Mouse (Mus musculus): ENCODE measurements around the gene Ifnl3. TPM values are rescaled to one million over a fixed set of nuclear protein-coding genes. Genes with fewer than 3 reads are reported as not detected.
A peak's percentile ranks its signal among the peaks of the same experiment; 100 is the strongest.
"Not testable (repeated sequence)": the region's sequence is repeated elsewhere in the genome, so short reads cannot be mapped to it uniquely, and the experiment has no call there.

Gene Ifnl3
- polyA plus RNA-seq, 1 experiment: not detected

DNA sequence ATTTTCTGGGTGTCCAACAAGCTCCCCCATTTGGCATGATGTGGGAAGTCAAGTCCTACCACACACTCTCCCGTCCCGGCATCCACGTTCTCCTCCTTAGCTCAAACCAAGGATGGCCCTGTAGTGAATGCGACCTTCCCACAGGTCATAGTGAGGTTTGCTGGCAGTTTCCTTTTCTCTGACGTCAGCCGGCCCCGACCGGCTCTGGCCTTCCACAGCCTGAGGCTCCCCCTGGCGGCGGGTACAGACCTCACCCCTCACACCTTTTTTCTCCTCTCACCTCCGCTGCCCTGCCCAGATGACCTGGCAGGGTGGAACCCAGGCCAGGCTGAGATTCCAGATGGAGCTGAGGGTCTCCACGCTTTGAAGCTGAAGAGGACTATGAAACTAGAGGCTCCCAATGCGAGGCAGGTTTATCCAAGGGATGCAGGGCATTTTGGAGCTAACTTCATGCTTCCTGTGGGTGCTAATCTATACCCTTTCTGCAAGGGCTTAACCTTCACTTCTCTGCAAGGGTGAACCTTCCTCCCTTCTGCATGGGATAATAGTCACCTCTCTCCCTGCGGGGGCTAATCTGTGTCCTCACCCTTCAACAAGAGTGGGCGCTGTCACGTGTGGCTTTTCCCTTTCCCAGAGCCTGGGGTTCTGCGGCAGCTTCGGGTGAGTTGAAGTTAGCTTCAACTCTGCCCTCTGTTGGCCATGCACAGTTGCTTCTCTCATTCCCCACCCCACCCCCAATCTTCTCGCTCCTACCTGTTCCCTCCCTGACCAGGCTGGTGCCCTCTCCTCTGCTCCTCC is 5.5 kb downstream of the Ifnl3 start:
- no peaks in the 10 kb centered on the region for H3K27me3 ChIP-seq (replicated peaks; ENCODE audit: control insufficient read depth, insufficient read depth, low read length)
- no peaks in the 10 kb centered on the region for H3K36me3 ChIP-seq (ENCODE audit: control insufficient read depth, insufficient read depth, low read length)
- H3K27ac ChIP-seq (ENCODE audit: insufficient read depth, low read depth, low read length): peak overlapping the region; percentile 19; the same call in 1 of the 2 replicates
- no peak overlapping the region for H3K4me3 ChIP-seq (ENCODE audit: insufficient read depth, low read depth, low read length)
- TF ChIP-seq POLR2A (IDR thresholded peaks at IDR 0.05; ENCODE audit: low read depth, low read length) (no peak), CTCF (conservative IDR thresholded peaks at IDR 0.05; ENCODE audit: insufficient read depth, insufficient read length, low read depth, low read length) (peak; percentile 77)
- DNase-seq: peak; percentile 86
- H3K4me1 ChIP-seq (ENCODE audit: control insufficient read depth, insufficient read depth, low read length): no peaks in the 10 kb centered on the region
- 5% methylated on average over 19 of the region's 19 CpGs for WGBS

DNA sequence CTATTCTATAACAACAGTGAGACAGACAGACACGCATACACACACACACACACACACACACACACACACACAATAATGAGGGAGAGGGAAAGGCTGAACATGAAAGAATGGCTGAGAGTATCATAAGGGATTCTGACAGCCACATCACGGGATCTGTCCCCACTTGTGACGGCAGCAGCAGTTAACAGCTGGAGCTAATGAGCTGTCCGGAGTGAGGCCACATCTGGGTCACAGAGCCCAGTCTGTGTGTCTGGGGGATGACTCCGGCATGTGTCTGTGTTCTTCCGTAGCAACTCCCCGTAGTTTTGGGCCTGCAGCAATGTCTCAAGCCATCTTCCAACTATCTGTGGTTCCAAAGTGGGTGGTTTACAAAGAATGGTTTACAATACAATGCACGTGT is 9.4 kb downstream of the Ifnl3 start:
- Histone ChIP-seq H3K27ac (ENCODE audit: insufficient read depth, low read depth, low read length) (peak overlapping the region; percentile 26; the same call in 1 of the 2 replicates), H3K36me3 (ENCODE audit: control insufficient read depth, insufficient read depth, low read length) (no peaks in the 10 kb centered on the region), H3K27me3 (replicated peaks; ENCODE audit: control insufficient read depth, insufficient read depth, low read length) (no peaks in the 10 kb centered on the region), H3K4me1 (ENCODE audit: control insufficient read depth, insufficient read depth, low read length) (no peaks in the 10 kb centered on the region; the same call in 1 of the 2 replicates), H3K4me3 (ENCODE audit: insufficient read depth, low read depth, low read length) (no peak overlapping the region)
- no peak for DNase-seq
- no peak for TF ChIP-seq CTCF (conservative IDR thresholded peaks at IDR 0.05; ENCODE audit: insufficient read depth, insufficient read length, low read depth, low read length)
- no peak for TF ChIP-seq POLR2A (IDR thresholded peaks at IDR 0.05; ENCODE audit: low read depth, low read length)
- WGBS: 71% methylated on average over 8 of the region's 8 CpGs

- 91% methylated on average over 6 of the region's 6 CpGs for WGBS
- H3K27ac ChIP-seq (ENCODE audit: insufficient read depth, low read depth, low read length); DNase-seq; H3K4me1 ChIP-seq (ENCODE audit: control insufficient read depth, insufficient read depth, low read length); H3K4me3 ChIP-seq (ENCODE audit: insufficient read depth, low read depth, low read length); H3K36me3 ChIP-seq (ENCODE audit: control insufficient read depth, insufficient read depth, low read length); H3K27me3 ChIP-seq (replicated peaks; ENCODE audit: control insufficient read depth, insufficient read depth, low read length): not testable (repeated sequence)
Measured at GRCm38 (mm10) chr7:28538886-28539285, 16.2 kb downstream of the Ifnl3 start.

GRCm38 (mm10) chr7:28540526-28540925 is 17.9 kb downstream of the Ifnl3 start, which contains the start of gene Sycn:
Gene Sycn, plus strand, starts transcription at chr7:28540885.
- DNase-seq: no peak
- H3K36me3 ChIP-seq (ENCODE audit: control insufficient read depth, insufficient read depth, low read length): no peaks in the 10 kb centered on the region
- no peaks in the 10 kb centered on the region; the same call in 1 of the 2 replicates for H3K4me1 ChIP-seq (ENCODE audit: control insufficient read depth, insufficient read depth, low read length)
- no peak within 1 kb of the TSS for H3K4me3 ChIP-seq (ENCODE audit: insufficient read depth, low read depth, low read length)
- TF ChIP-seq POLR2A (IDR thresholded peaks at IDR 0.05; ENCODE audit: low read depth, low read length) (no peak), CTCF (conservative IDR thresholded peaks at IDR 0.05; ENCODE audit: insufficient read depth, insufficient read length, low read depth, low read length) (no peak)
- no peaks in the 10 kb centered on the region for H3K27me3 ChIP-seq (replicated peaks; ENCODE audit: control insufficient read depth, insufficient read depth, low read length)
- 68% methylated on average over 4 of the region's 4 CpGs for WGBS
- no peak within 1 kb of the TSS for H3K27ac ChIP-seq (ENCODE audit: insufficient read depth, low read depth, low read length)

- Histone ChIP-seq H3K36me3 (ENCODE audit: control insufficient read depth, insufficient read depth, low read length) (no peaks in the 10 kb centered on the region), H3K27me3 (replicated peaks; ENCODE audit: control insufficient read depth, insufficient read depth, low read length) (no peaks in the 10 kb centered on the region), H3K4me3 (ENCODE audit: insufficient read depth, low read depth, low read length) (peak overlapping the region; percentile 14; the same call in 1 of the 2 replicates), H3K27ac (ENCODE audit: insufficient read depth, low read depth, low read length) (peak overlapping the region; percentile 39; the same call in 1 of the 2 replicates), H3K4me1 (ENCODE audit: control insufficient read depth, insufficient read depth, low read length) (no peaks in the 10 kb centered on the region)
- TF ChIP-seq POLR2A (IDR thresholded peaks at IDR 0.05; ENCODE audit: low read depth, low read length): no peak
- TF ChIP-seq CTCF (conservative IDR thresholded peaks at IDR 0.05; ENCODE audit: insufficient read depth, insufficient read length, low read depth, low read length): no peak
- DNase-seq: peak; percentile 65
- 9% methylated on average over 25 of the region's 27 CpGs for WGBS
Measured at GRCm38 (mm10) chr7:28544051-28544601, 21.5 kb downstream of the Ifnl3 start.

- no peak overlapping the region for H3K27ac ChIP-seq (ENCODE audit: insufficient read depth, low read depth, low read length)
Measured at GRCm38 (mm10) chr7:28545048-28545890, 22.6 kb downstream of the Ifnl3 start.

DNA sequence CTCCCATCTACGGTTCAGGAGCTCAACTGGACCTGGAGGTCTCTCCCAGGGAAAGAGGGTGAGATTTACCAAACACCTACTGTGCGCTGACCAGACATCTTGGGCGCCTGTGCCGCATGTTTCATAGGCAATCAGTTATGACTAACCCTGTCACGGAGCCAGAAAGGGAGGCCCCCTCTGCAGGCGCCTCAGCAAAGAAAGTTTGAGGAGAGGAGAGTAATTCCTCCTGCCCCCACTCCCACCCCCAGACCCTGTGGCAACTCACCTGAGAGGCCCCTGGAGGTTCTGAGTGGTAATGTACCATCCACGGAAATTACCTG is 23.2 kb downstream of the Ifnl3 start:
- no peak for DNase-seq
- H3K27me3 ChIP-seq (replicated peaks; ENCODE audit: control insufficient read depth, insufficient read depth, low read length): no peaks in the 10 kb centered on the region
- H3K36me3 ChIP-seq (ENCODE audit: control insufficient read depth, insufficient read depth, low read length): no peaks in the 10 kb centered on the region
- 56% methylated on average over 7 of the region's 7 CpGs for WGBS
- no peak overlapping the region for H3K27ac ChIP-seq (ENCODE audit: insufficient read depth, low read depth, low read length)
- no peaks in the 10 kb centered on the region for H3K4me1 ChIP-seq (ENCODE audit: control insufficient read depth, insufficient read depth, low read length)
- TF ChIP-seq CTCF (conservative IDR thresholded peaks at IDR 0.05; ENCODE audit: insufficient read depth, insufficient read length, low read depth, low read length): no peak
- TF ChIP-seq POLR2A (IDR thresholded peaks at IDR 0.05; ENCODE audit: low read depth, low read length): no peak
- peak overlapping the region; percentile 34 for H3K4me3 ChIP-seq (ENCODE audit: insufficient read depth, low read depth, low read length)

More at GRCm38 (mm10) chr7:28545048-28545890, 22.6 kb downstream of the Ifnl3 start:
- H3K36me3 ChIP-seq (ENCODE audit: control insufficient read depth, insufficient read depth, low read length): no peaks in the 10 kb centered on the region
- 36% methylated on average over 14 of the region's 14 CpGs for WGBS
- H3K4me1 ChIP-seq (ENCODE audit: control insufficient read depth, insufficient read depth, low read length): no peaks in the 10 kb centered on the region
- peak; percentile 58 for DNase-seq
- peak overlapping the region; percentile 34; the same call in 1 of the 2 replicates for H3K4me3 ChIP-seq (ENCODE audit: insufficient read depth, low read depth, low read length)
- no peaks in the 10 kb centered on the region for H3K27me3 ChIP-seq (replicated peaks; ENCODE audit: control insufficient read depth, insufficient read depth, low read length)
- TF ChIP-seq POLR2A (IDR thresholded peaks at IDR 0.05; ENCODE audit: low read depth, low read length) (no peak), CTCF (conservative IDR thresholded peaks at IDR 0.05; ENCODE audit: insufficient read depth, insufficient read length, low read depth, low read length) (no peak)

Measured in kidney, adult 2 months (tissue).